Mouse (Mus musculus): Measurements from ENCODE around the gene Olfr91.

GRCm38 (mm10) chr17:37093289-37093688 lies 4.8 kb downstream of the Olfr91 start:
- TF ChIP-seq POLR2A (IDR thresholded peaks at IDR 0.05; ENCODE audit: insufficient read length, low read depth) (no peak), USF1 (IDR thresholded peaks at IDR 0.05; ENCODE audit: low read depth) (no peak), SRF (IDR thresholded peaks at IDR 0.05; ENCODE audit: control insufficient read depth, insufficient read length, low read depth) (no peak)

Measured in myocyte (in vitro differentiated cells).